Mouse (Mus musculus) c-Kit-positive CD71-negative TER-119-negative erythroid progenitor cells, embryonic 14.5 days (primary cell): Measurements from ENCODE around the gene Insc.

Source experiments
- DNase-seq: peaks from one replicate; pipeline ENCODE4 v3.0.0-alpha.2; 2013; ENCODE audit warnings: low read depth

Insc gene

GRCm38 (mm10) chr7:114765273-114765672, 21.8 kb downstream of the Insc start:
- no peak for DNase-seq

- DNase-seq = no peak
Observed at GRCm38 (mm10) chr7:114766523-114766922, 23.0 kb downstream of the Insc start.

GRCm38 (mm10) chr7:114768516-114768915, 25.0 kb downstream of the Insc start:
- no peak for DNase-seq

GRCm38 (mm10) chr7:114769041-114769440, 25.5 kb downstream of the Insc start:
- DNase-seq = no peak

GRCm38 (mm10) chr7:114770586-114770985, 27.1 kb downstream of the Insc start:
- DNase-seq = no peak

GRCm38 (mm10) chr7:114771801-114772200, 28.3 kb downstream of the Insc start:
- DNase-seq = no peak

- DNase-seq = no peak
Observed at GRCm38 (mm10) chr7:114773781-114774180, 30.3 kb downstream of the Insc start.

- no peak for DNase-seq
Observed at GRCm38 (mm10) chr7:114775856-114776255, 32.4 kb downstream of the Insc start.

- DNase-seq = no peak
Observed at GRCm38 (mm10) chr7:114778156-114778770, 34.8 kb downstream of the Insc start.

- no peak for DNase-seq
Observed at GRCm38 (mm10) chr7:114779056-114779660, 35.7 kb downstream of the Insc start.

- DNase-seq = no peak
Observed at GRCm38 (mm10) chr7:114783291-114783690, 39.8 kb downstream of the Insc start.

- no peak for DNase-seq
Observed at GRCm38 (mm10) chr7:114791087-114791486, 47.6 kb downstream of the Insc start.

- no peak for DNase-seq
Observed at GRCm38 (mm10) chr7:114792026-114792425, 48.5 kb downstream of the Insc start.

- DNase-seq = no peak
Observed at GRCm38 (mm10) chr7:114794400-114794799, 50.9 kb downstream of the Insc start.

- DNase-seq = no peak
Observed at GRCm38 (mm10) chr7:114802576-114802975, 59.1 kb downstream of the Insc start.

- DNase-seq = no peak
Observed at GRCm38 (mm10) chr7:114805311-114805710, 61.8 kb downstream of the Insc start.

GRCm38 (mm10) chr7:114807343-114807742, 63.8 kb downstream of the Insc start:
- no peak for DNase-seq

GRCm38 (mm10) chr7:114808341-114808740, 64.8 kb downstream of the Insc start:
- DNase-seq = no peak

- peak; percentile 53 for DNase-seq
Observed at GRCm38 (mm10) chr7:114817291-114817806, 73.9 kb downstream of the Insc start.

- no peak for DNase-seq
Observed at GRCm38 (mm10) chr7:114817879-114818278, 74.4 kb downstream of the Insc start.

- DNase-seq = no peak
Observed at GRCm38 (mm10) chr7:114818351-114818750, 74.9 kb downstream of the Insc start.

- no peak for DNase-seq
Observed at GRCm38 (mm10) chr7:114818836-114819235, 75.3 kb downstream of the Insc start.

- no peak for DNase-seq
Observed at GRCm38 (mm10) chr7:114822736-114823135, 79.2 kb downstream of the Insc start.

- DNase-seq = no peak
Observed at GRCm38 (mm10) chr7:114827360-114827759, 83.9 kb downstream of the Insc start.
